Comparison of ENCODE assay signal across 25 mouse cellular contexts in genomic region chr2:72677731-72678130, GRCm38 (mm10).
A peak's percentile ranks its signal among the peaks of the same experiment; 100 is the strongest.
DNase-seq lines count a peak whose midpoint lies in the region; ATAC-seq and TF ChIP-seq lines count a peak whose summit lies in the region.
"Had no signal": no experiment of that assay in that cellular context is flagged by ENCODE, and none has a peak within 500 bp of the region (broad histone marks: within the 10 kb centered on the region; RNA-seq: fewer than 3 reads in every experiment).

No protein-coding gene starts in this region.

- no peaks in the 10 kb centered on the region for H3K9me3 ChIP-seq in embryonic facial prominence, embryonic 14.5 days (ENCODE audit: control insufficient read depth, low read length)
- no peaks in the 10 kb centered on the region for H3K9me3 ChIP-seq in embryonic facial prominence, embryonic 10.5 days
- H3K9me3 ChIP-seq: embryonic facial prominence, embryonic 12.5 days; forebrain, embryonic 13.5 days; heart, embryonic 10.5 days; hindbrain, embryonic 12.5 days had no signal

- no peak for TF ChIP-seq CTCF in heart, adult 2 months (IDR thresholded peaks at IDR 0.05)
- no peak for TF ChIP-seq CTCF in brain, embryonic 14.5 days (IDR thresholded peaks at IDR 0.05; ENCODE audit: borderline replicate concordance, extremely low read depth, insufficient read depth, insufficient read length)

- no peak overlapping the region for H3K9ac ChIP-seq in embryonic facial prominence, embryonic 14.5 days (ENCODE audit: low read depth, low read length)
- H3K9ac ChIP-seq in heart, adult 2 months (ENCODE audit: low read depth, low read length), result no peak overlapping the region
- H3K9ac ChIP-seq: embryonic facial prominence, embryonic 12.5 days; forebrain, embryonic 13.5 days; hindbrain, embryonic 12.5 days had no signal

- no peak for ATAC-seq in embryonic facial prominence, embryonic 14.5 days (ENCODE audit: low read depth)
- ATAC-seq: CD4-positive, CD25-positive, alpha-beta regulatory T cell, adult 4 months; forebrain, embryonic 13.5 days; hindbrain, embryonic 16.5 days; inflammation-experienced regulatory T-cells, adult 6 months had no signal

- H3K36me3 ChIP-seq in embryonic facial prominence, embryonic 14.5 days (ENCODE audit: control insufficient read depth, insufficient read depth, low read length), result no peaks in the 10 kb centered on the region
- H3K36me3 ChIP-seq in embryonic facial prominence, embryonic 10.5 days (replicated peaks), result no peaks in the 10 kb centered on the region
- H3K36me3 ChIP-seq in heart, adult 2 months (ENCODE audit: control insufficient read depth, insufficient read depth, low read length), result no peaks in the 10 kb centered on the region
- H3K36me3 ChIP-seq: embryonic facial prominence, embryonic 12.5 days; heart, embryonic 10.5 days; hindbrain, embryonic 12.5 days had no signal

- WGBS in embryonic facial prominence, embryonic 14.5 days, result 77% methylated on average over 8 of the region's 8 CpGs
- 90% methylated on average over 8 of the region's 8 CpGs for WGBS in embryonic facial prominence, embryonic 10.5 days
- 83% methylated on average over 8 of the region's 8 CpGs for WGBS in heart, adult 2 months

- no peak for TF ChIP-seq POLR2A in heart, adult 2 months (IDR thresholded peaks at IDR 0.05; ENCODE audit: insufficient read depth, low read depth, low read length)
- no peak for TF ChIP-seq POLR2A in brain, embryonic 14.5 days (IDR thresholded peaks at IDR 0.05; ENCODE audit: borderline replicate concordance, extremely low read depth, insufficient read depth, insufficient read length, poor library complexity, severe bottlenecking)

- TF ChIP-seq EP300 in heart, adult 2 months (IDR thresholded peaks at IDR 0.05; ENCODE audit: insufficient read depth, low read depth, low read length), result no peak

- H3K4me3 ChIP-seq in embryonic facial prominence, embryonic 14.5 days (ENCODE audit: low read depth, low read length), result no peak overlapping the region
- no peak overlapping the region for H3K4me3 ChIP-seq in embryonic facial prominence, embryonic 10.5 days
- no peak overlapping the region for H3K4me3 ChIP-seq in heart, adult 2 months
- H3K4me3 ChIP-seq: embryonic facial prominence, embryonic 12.5 days; forebrain, embryonic 13.5 days; heart, embryonic 10.5 days; hindbrain, embryonic 12.5 days had no signal

- H3K4me2 ChIP-seq in embryonic facial prominence, embryonic 14.5 days (ENCODE audit: low read depth, low read length), result no peak overlapping the region
- H3K4me2 ChIP-seq: embryonic facial prominence, embryonic 12.5 days; forebrain, embryonic 13.5 days; hindbrain, embryonic 12.5 days had no signal

- peak; percentile 18 for DNase-seq in embryonic facial prominence, embryonic 14.5 days (ENCODE audit: low spot score)
- DNase-seq in embryonic facial prominence, embryonic 10.5 days (ENCODE audit: low spot score), result no peak
- peak; percentile 87 for DNase-seq in heart, adult 11 months
- no peak for DNase-seq in heart, adult 2 months
- peak; percentile 33 to 44 for DNase-seq in right cerebral cortex, postnatal 10 days (ENCODE audit: low spot score in 2 of 2)
- no peak for DNase-seq in right cerebral cortex, postnatal 4 days
- DNase-seq in brain, embryonic 14.5 days (ENCODE audit: low read depth), result peak; percentile 62
- no peak for DNase-seq in kidney, postnatal 36 days
- DNase-seq: adrenal gland, adult 2 months; adrenal gland, postnatal 25 days; B cell, adult 2 months; cerebellum, adult 11 months; cerebellum, adult 8-10 months; cerebellum, postnatal 14 days; embryo, embryonic 11 days; gastrocnemius, postnatal 14 days; heart, postnatal 10 days; heart, postnatal 4 days had no signal

- H3K4me1 ChIP-seq in embryonic facial prominence, embryonic 14.5 days (ENCODE audit: control insufficient read depth, insufficient read depth, low read length), result peaks cover 19% of the 10 kb centered on the region
- H3K4me1 ChIP-seq in embryonic facial prominence, embryonic 10.5 days, result peaks cover 21% of the 10 kb centered on the region
- no peaks in the 10 kb centered on the region for H3K4me1 ChIP-seq in heart, adult 2 months (ENCODE audit: control insufficient read depth, insufficient read depth, low read length)

- intact Hi-C loops in heart, adult 2 months (cut with DNase I), result no loop called here

- no peaks in the 10 kb centered on the region for H3K27me3 ChIP-seq in embryonic facial prominence, embryonic 14.5 days (replicated peaks; ENCODE audit: control insufficient read depth, insufficient read depth, low read length)
- peaks cover 31% of the 10 kb centered on the region for H3K27me3 ChIP-seq in embryonic facial prominence, embryonic 10.5 days (replicated peaks; ENCODE audit: low read depth, poor library complexity, severe bottlenecking)
- no peaks in the 10 kb centered on the region for H3K27me3 ChIP-seq in heart, adult 2 months (ENCODE audit: control insufficient read depth, insufficient read depth, low read length)
- H3K27me3 ChIP-seq: embryonic facial prominence, embryonic 12.5 days; forebrain, embryonic 13.5 days had no signal

- no peaks in the 10 kb centered on the region for H3K79me2 ChIP-seq in heart, adult 2 months (replicated peaks; ENCODE audit: control insufficient read depth, insufficient read depth, low read length)

- no peak overlapping the region for H3K27ac ChIP-seq in embryonic facial prominence, embryonic 14.5 days (replicated peaks; ENCODE audit: low read depth, low read length)
- no peak overlapping the region for H3K27ac ChIP-seq in embryonic facial prominence, embryonic 10.5 days (replicated peaks)
- no peak overlapping the region for H3K27ac ChIP-seq in heart, adult 2 months
- H3K27ac ChIP-seq: embryonic facial prominence, embryonic 12.5 days; forebrain, embryonic 13.5 days; heart, embryonic 10.5 days; hindbrain, embryonic 12.5 days had no signal

Comparison
In these comparisons a context has a peak if more than half of its experiments do, and no peak if none do; other contexts are left out.
1. DNase-seq: peak in embryonic facial prominence, embryonic 14.5 days (single experiment), heart, adult 11 months (single experiment), right cerebral cortex, postnatal 10 days (2 of 2) and brain, embryonic 14.5 days (single experiment); none in embryonic facial prominence, embryonic 10.5 days (single experiment), heart, adult 2 months (0 of 2), right cerebral cortex, postnatal 4 days (single experiment) and kidney, postnatal 36 days (0 of 2).